Mouse (Mus musculus) thymus, adult 2 months (tissue): Measurements from ENCODE around the gene Kctd21. TPM values are rescaled to one million over a fixed set of nuclear protein-coding genes. Genes with fewer than 3 reads are reported as not detected.

Source experiments
- DNase-seq: peaks from one replicate; pipeline ENCODE4 v3.0.0; 2021
- H3K27ac ChIP-seq: fragments of 200-500 bp; 2 replicates; pipeline ENCODE4 v1.5.1; 2012; ENCODE audit warnings: low read length, control low read depth; ENCODE audit not compliant: control insufficient read depth, insufficient read depth
- H3K27me3 ChIP-seq: fragments of 200-500 bp; 2 replicates; pipeline ENCODE4 v1.6.1; 2012; ENCODE audit warnings: mild to moderate bottlenecking, low read length, moderate library complexity, mixed read lengths; ENCODE audit not compliant: control insufficient read depth, insufficient read depth
- H3K36me3 ChIP-seq: fragments of 200-500 bp; 2 replicates; pipeline ENCODE4 v1.6.1; 2012; ENCODE audit warnings: mild to moderate bottlenecking, low read length, moderate library complexity; ENCODE audit not compliant: control insufficient read depth, insufficient read depth
- H3K4me1 ChIP-seq: fragments of 200-500 bp; replicated peaks from 2 replicates; pipeline ENCODE4 v1.6.1; 2012; ENCODE audit warnings: low read length; ENCODE audit not compliant: control insufficient read depth, insufficient read depth
- H3K4me3 ChIP-seq: fragments of 200-500 bp; 2 replicates; pipeline ENCODE4 v1.5.1; 2012; ENCODE audit warnings: mild to moderate bottlenecking, low read length, control low read depth, moderate library complexity; ENCODE audit not compliant: control insufficient read depth, insufficient read depth
- CTCF ChIP-seq: fragments of 200-500 bp; IDR thresholded peaks from 2 replicates; pipeline ENCODE4 v1.5.1; 2012; ENCODE audit warnings: mild to moderate bottlenecking, control low read depth, low read length, moderate library complexity, borderline replicate concordance; ENCODE audit not compliant: control insufficient read depth, poor library complexity, insufficient read depth; ENCODE audit errors: extremely low read depth
- POLR2A ChIP-seq: fragments of 200-500 bp; IDR thresholded peaks from 2 replicates; pipeline ENCODE4 v1.6.1; 2012; ENCODE audit warnings: mild to moderate bottlenecking, low read length, control low read depth, moderate library complexity; ENCODE audit not compliant: control insufficient read depth, poor library complexity, insufficient read depth; ENCODE audit errors: extremely low read depth
- WGBS: fragments of 180-500 bp; shearing (Covaris S2); methylation state at CpG from one replicate; pipeline ENCODE4 v1.1.7; 2018; 5-methylcytosine and 5-hydroxymethylcytosine counted together
- polyA plus RNA-seq: library from polyadenylated mRNA; depleted of rRNA; stranded (reverse); fragments of >200 nt; gene quantifications from 2 replicates; pipeline ENCODE4 v1.2.3, GENCODE M21; 2012

Gene Kctd21
- polyA plus RNA-seq, 1 experiment: 4.3 TPM

- no peak overlapping the region for H3K4me3 ChIP-seq
- TF ChIP-seq CTCF: no peak
- TF ChIP-seq POLR2A: no peak
- no peak for DNase-seq
- WGBS: 70% methylated on average over 3 of the region's 3 CpGs
- H3K4me1 ChIP-seq: no peaks in the 10 kb centered on the region
- H3K27me3 ChIP-seq: no peaks in the 10 kb centered on the region
- H3K27ac ChIP-seq: no peak overlapping the region
- no peaks in the 10 kb centered on the region for H3K36me3 ChIP-seq
Observed at GRCm38 (mm10) chr7:97360955-97361354, 28.8 kb downstream of the Kctd21 start.

GRCm38 (mm10) chr7:97361467-97361866 lies 29.3 kb downstream of the Kctd21 start:
- DNase-seq: peak; percentile 68
- H3K36me3 ChIP-seq: no peaks in the 10 kb centered on the region
- no peaks in the 10 kb centered on the region for H3K4me1 ChIP-seq
- H3K27ac ChIP-seq: no peak overlapping the region
- 48% methylated on average over 4 of the region's 4 CpGs for WGBS
- no peaks in the 10 kb centered on the region for H3K27me3 ChIP-seq
- H3K4me3 ChIP-seq: no peak overlapping the region
- TF ChIP-seq POLR2A (no peak), CTCF (peak; percentile 34; the same call in 1 of the 2 replicates)

- WGBS: 88% methylated on average over 1 of the region's 1 CpGs
- no peaks in the 10 kb centered on the region for H3K27me3 ChIP-seq
Observed at GRCm38 (mm10) chr7:97365887-97366286, 33.8 kb downstream of the Kctd21 start.

GRCm38 (mm10) chr7:97375101-97375500 lies 43.0 kb downstream of the Kctd21 start:
- Histone ChIP-seq H3K36me3 (peaks cover 6% of the 10 kb centered on the region; the same call in 1 of the 2 replicates), H3K4me1 (peaks cover 6% of the 10 kb centered on the region), H3K4me3 (no peak overlapping the region), H3K27me3 (no peaks in the 10 kb centered on the region), H3K27ac (no peak overlapping the region)
- DNase-seq: no peak
- TF ChIP-seq CTCF (no peak), POLR2A (no peak)
- WGBS: 98% methylated on average over 9 of the region's 9 CpGs

More at GRCm38 (mm10) chr7:97365887-97366286, 33.8 kb downstream of the Kctd21 start:
- no peak for DNase-seq
- Histone ChIP-seq H3K4me3 (no peak overlapping the region), H3K36me3 (no peaks in the 10 kb centered on the region), H3K4me1 (peaks cover 2% of the 10 kb centered on the region), H3K27ac (no peak overlapping the region)
- TF ChIP-seq CTCF (no peak), POLR2A (no peak)

- DNase-seq: no peak
- H3K36me3 ChIP-seq: peaks cover 10% of the 10 kb centered on the region
- 76% methylated on average over 2 of the region's 2 CpGs for WGBS
- no peak overlapping the region for H3K4me3 ChIP-seq
- no peaks in the 10 kb centered on the region for H3K27me3 ChIP-seq
- TF ChIP-seq CTCF: no peak
- no peak for TF ChIP-seq POLR2A
- peaks cover 4% of the 10 kb centered on the region for H3K4me1 ChIP-seq
- no peak overlapping the region for H3K27ac ChIP-seq
Observed at GRCm38 (mm10) chr7:97375906-97376305, 43.8 kb downstream of the Kctd21 start.

- WGBS: 93% methylated on average over 5 of the region's 5 CpGs
- H3K27me3 ChIP-seq: no peaks in the 10 kb centered on the region
- H3K27ac ChIP-seq: no peak overlapping the region
- H3K4me1 ChIP-seq: no peaks in the 10 kb centered on the region
- no peak for DNase-seq
- H3K36me3 ChIP-seq: peaks cover 25% of the 10 kb centered on the region
- H3K4me3 ChIP-seq: no peak overlapping the region
- TF ChIP-seq POLR2A (no peak), CTCF (no peak)
Observed at GRCm38 (mm10) chr7:97379304-97379703, 47.2 kb downstream of the Kctd21 start.

GRCm38 (mm10) chr7:97380500-97381123 lies 48.5 kb downstream of the Kctd21 start:
- Histone ChIP-seq H3K36me3 (peaks cover 25% of the 10 kb centered on the region), H3K27me3 (no peaks in the 10 kb centered on the region), H3K4me3 (no peak overlapping the region), H3K4me1 (no peaks in the 10 kb centered on the region), H3K27ac (no peak overlapping the region)
- TF ChIP-seq POLR2A (no peak), CTCF (no peak)
- no peak for DNase-seq
- WGBS: 98% methylated on average over 5 of the region's 5 CpGs

- H3K4me3 ChIP-seq: no peak overlapping the region
- no peaks in the 10 kb centered on the region for H3K27me3 ChIP-seq
- H3K27ac ChIP-seq: no peak overlapping the region
- 96% methylated on average over 8 of the region's 8 CpGs for WGBS
- peaks cover 33% of the 10 kb centered on the region for H3K36me3 ChIP-seq
- no peak for DNase-seq
- TF ChIP-seq POLR2A: no peak
- no peak for TF ChIP-seq CTCF
- no peaks in the 10 kb centered on the region for H3K4me1 ChIP-seq
Observed at GRCm38 (mm10) chr7:97382661-97383060, 50.5 kb downstream of the Kctd21 start.
